Mouse (Mus musculus): ENCODE data around the gene Sugct. TPM values are rescaled to one million over a fixed set of nuclear protein-coding genes. Genes with fewer than 3 reads are reported as not detected.
"Not testable (repeated sequence)": the region's sequence is repeated elsewhere in the genome, so short reads cannot be mapped to it uniquely, and the experiment has no call there.

The Sugct gene
- total RNA-seq, 2 experiments from 2014 or later, result 1.6 to 1.7 TPM

- DNase-seq (ENCODE audit: extremely low spot score in 1 of 2, low spot score in 1 of 2), result no peak
Observed at GRCm38 (mm10) chr13:16933600-16933999, 761.8 kb downstream of the Sugct start.

- no peak for DNase-seq (ENCODE audit: extremely low spot score in 1 of 2, low spot score in 1 of 2)
Observed at GRCm38 (mm10) chr13:16921305-16921704, 774.0 kb downstream of the Sugct start.

GRCm38 (mm10) chr13:16915697-16916096 lies 779.7 kb downstream of the Sugct start:
- no peak for DNase-seq (ENCODE audit: extremely low spot score in 1 of 2, low spot score in 1 of 2)

GRCm38 (mm10) chr13:16912214-16912613 lies 783.1 kb downstream of the Sugct start:
- DNase-seq (ENCODE audit: extremely low spot score in 1 of 2, low spot score in 1 of 2), result no peak

- DNase-seq (ENCODE audit: extremely low spot score in 1 of 2, low spot score in 1 of 2), result no peak
Observed at GRCm38 (mm10) chr13:16906974-16907373, 788.4 kb downstream of the Sugct start.

- no peak for DNase-seq (ENCODE audit: extremely low spot score in 1 of 2, low spot score in 1 of 2)
Observed at GRCm38 (mm10) chr13:16901424-16901823, 793.9 kb downstream of the Sugct start.

- DNase-seq (ENCODE audit: extremely low spot score in 1 of 2, low spot score in 1 of 2), result no peak
Observed at GRCm38 (mm10) chr13:16898084-16898792, 797.1 kb downstream of the Sugct start.

GRCm38 (mm10) chr13:16878056-16878455 lies 817.3 kb downstream of the Sugct start:
- no peak for DNase-seq (ENCODE audit: extremely low spot score in 1 of 2, low spot score in 1 of 2)

- no peak for DNase-seq (ENCODE audit: extremely low spot score in 1 of 2, low spot score in 1 of 2)
Observed at GRCm38 (mm10) chr13:16859986-16860385, 835.4 kb downstream of the Sugct start.

GRCm38 (mm10) chr13:16847236-16847635 lies 848.1 kb downstream of the Sugct start:
- DNase-seq (ENCODE audit: extremely low spot score in 1 of 2, low spot score in 1 of 2), result no peak

- no peak for DNase-seq (ENCODE audit: extremely low spot score in 1 of 2, low spot score in 1 of 2)
Observed at GRCm38 (mm10) chr13:16840994-16841393, 854.4 kb downstream of the Sugct start.

GRCm38 (mm10) chr13:16838409-16838808 lies 856.9 kb downstream of the Sugct start:
- DNase-seq (ENCODE audit: extremely low spot score in 1 of 2, low spot score in 1 of 2), result no peak

GRCm38 (mm10) chr13:16835111-16835510 lies 860.2 kb downstream of the Sugct start:
- DNase-seq (ENCODE audit: extremely low spot score in 1 of 2, low spot score in 1 of 2), result no peak

GRCm38 (mm10) chr13:16833069-16833468 lies 862.3 kb downstream of the Sugct start:
- DNase-seq (ENCODE audit: extremely low spot score in 1 of 2, low spot score in 1 of 2), result no peak

- no peak for DNase-seq (ENCODE audit: extremely low spot score in 1 of 2, low spot score in 1 of 2)
Observed at GRCm38 (mm10) chr13:16831840-16832239, 863.5 kb downstream of the Sugct start.

GRCm38 (mm10) chr13:16830291-16830690 lies 865.1 kb downstream of the Sugct start:
- DNase-seq (ENCODE audit: extremely low spot score in 1 of 2, low spot score in 1 of 2), result not testable (repeated sequence)

GRCm38 (mm10) chr13:16829589-16829988 lies 865.8 kb downstream of the Sugct start:
- no peak for DNase-seq (ENCODE audit: extremely low spot score in 1 of 2, low spot score in 1 of 2)

- no peak for DNase-seq (ENCODE audit: extremely low spot score in 1 of 2, low spot score in 1 of 2)
Observed at GRCm38 (mm10) chr13:16825619-16826018, 869.7 kb downstream of the Sugct start.

GRCm38 (mm10) chr13:16821785-16822184 lies 873.6 kb downstream of the Sugct start:
- no peak for DNase-seq (ENCODE audit: extremely low spot score in 1 of 2, low spot score in 1 of 2)

- no peak for DNase-seq (ENCODE audit: extremely low spot score in 1 of 2, low spot score in 1 of 2)
Observed at GRCm38 (mm10) chr13:16817471-16817870, 877.9 kb downstream of the Sugct start.

GRCm38 (mm10) chr13:16816747-16817146 lies 878.6 kb downstream of the Sugct start:
- DNase-seq (ENCODE audit: extremely low spot score in 1 of 2, low spot score in 1 of 2), result no peak

GRCm38 (mm10) chr13:16812268-16812667 lies 883.1 kb downstream of the Sugct start:
- no peak for DNase-seq (ENCODE audit: extremely low spot score in 1 of 2, low spot score in 1 of 2)

Measured in layer of hippocampus, postnatal 25 days (tissue).